Mouse (Mus musculus) midbrain, postnatal 0 days (tissue): Measurements from ENCODE around the gene Trappc3. TPM values are rescaled to one million over a fixed set of nuclear protein-coding genes. Genes with fewer than 3 reads are reported as not detected.
A peak's percentile ranks its signal among the peaks of the same experiment; 100 is the strongest.

Source experiments
- ATAC-seq: fragments of 200-750 bp; cut with Nextera tagmentation; 2 replicates; pipeline ENCODE4 v1.8.0; 2017; ENCODE audit warnings: moderate number of reproducible peaks, mild to moderate bottlenecking, moderate TSS enrichment, moderate library complexity; ENCODE audit not compliant: low FRiP score
- DNase-seq: peaks from one replicate; pipeline ENCODE4 v3.0.0-alpha.2; 2015; ENCODE audit warnings: low spot score
- H3K27ac ChIP-seq: fragments of 300-500 bp; sonication (generic); 2 replicates; pipeline ENCODE4 v1.5.1; 2014; ENCODE audit warnings: low read depth, mild to moderate bottlenecking, low read length, mixed read lengths
- H3K27me3 ChIP-seq: fragments of 300-500 bp; sonication (generic); 2 replicates; pipeline ENCODE4 v1.6.1; 2014; ENCODE audit warnings: low read length, control low read depth, mixed read lengths; ENCODE audit not compliant: insufficient read depth
- H3K36me3 ChIP-seq: fragments of 300-500 bp; sonication (generic); 2 replicates; pipeline ENCODE4 v1.6.1; 2014; ENCODE audit warnings: low read length, control low read depth, mixed read lengths; ENCODE audit not compliant: insufficient read depth
- H3K4me1 ChIP-seq: fragments of 300-500 bp; sonication (generic); 2 replicates; pipeline ENCODE4 v1.6.1; 2014; ENCODE audit warnings: mild to moderate bottlenecking, control low read depth, antibody characterized with exemption, low read length, mixed read lengths; ENCODE audit not compliant: insufficient read depth
- H3K4me2 ChIP-seq: fragments of 300-500 bp; sonication (generic); 2 replicates; pipeline ENCODE4 v1.6.1; 2014; ENCODE audit warnings: low read depth, mild to moderate bottlenecking, low read length, mixed read lengths; ENCODE audit not compliant: poor library complexity, severe bottlenecking
- H3K4me3 ChIP-seq: fragments of 300-500 bp; sonication (generic); 2 replicates; pipeline ENCODE4 v1.5.1; 2014; ENCODE audit warnings: low read depth, mild to moderate bottlenecking, low read length, moderate library complexity
- H3K9ac ChIP-seq: fragments of 300-500 bp; sonication (generic); replicated peaks from 2 replicates; pipeline ENCODE4 v1.6.1; 2014; ENCODE audit warnings: mild to moderate bottlenecking, low read length, moderate library complexity, mixed read lengths; ENCODE audit not compliant: poor library complexity, severe bottlenecking
- H3K9me3 ChIP-seq: fragments of 300-500 bp; sonication (generic); 2 replicates; pipeline ENCODE4 v1.6.1; 2016; ENCODE audit warnings: low read length, control low read depth
- CTCF ChIP-seq: IDR thresholded peaks from 2 replicates; pipeline ENCODE4 v1.5.1; 2016; ENCODE audit warnings: antibody characterized with exemption, mild to moderate bottlenecking
- WGBS: fragments of 180-500 bp; shearing (Covaris S2); extraction: QIAGEN DNeasy Blood & Tissue Kit; methylation state at CpG from one replicate; pipeline ENCODE4 v1.1.7; 2014; 5-methylcytosine and 5-hydroxymethylcytosine counted together
- polyA plus RNA-seq: library from polyadenylated mRNA; unstranded; fragments of >200 nt; fragmentation: Nextera tagmentation; extraction: Ambion mirVana; gene quantifications from 2 replicates; pipeline ENCODE4 v1.2.1, GENCODE M21; 2015
- total RNA-seq: library from RNA; depleted of rRNA; stranded (reverse); fragments of >200 nt; gene quantifications from 2 replicates; pipeline ENCODE4 v1.2.3, GENCODE M21; 2014

Trappc3 gene
- total and polyA plus RNA-seq, 2 experiments from 2014 or later: 121 to 186 TPM

- peak overlapping the region; percentile 99; the same call in 1 of the 2 replicates for H3K4me3 ChIP-seq
- 63% methylated on average over 14 of the region's 14 CpGs for WGBS
- H3K36me3 ChIP-seq: no peaks in the 10 kb centered on the region
- peak overlapping the region; percentile 94 for H3K4me2 ChIP-seq
- no peaks in the 10 kb centered on the region for H3K27me3 ChIP-seq
- H3K9me3 ChIP-seq: no peaks in the 10 kb centered on the region
- peaks cover 32% of the 10 kb centered on the region for H3K4me1 ChIP-seq
- ATAC-seq: no peak
- no peak for TF ChIP-seq CTCF
- DNase-seq: no peak
- peak overlapping the region; percentile 100; the same call in 1 of the 2 replicates for H3K9ac ChIP-seq
- peak overlapping the region; percentile 12; the same call in 1 of the 2 replicates for H3K27ac ChIP-seq
These were observed 8.4 kb upstream of the Trappc3 start for GRCm38 (mm10) chr4:126253637-126254272.

- peak overlapping the region; percentile 96 for H3K27ac ChIP-seq
- no peak for TF ChIP-seq CTCF
- H3K4me3 ChIP-seq: peak overlapping the region; percentile 99
These were observed 7.6 kb upstream of the Trappc3 start for GRCm38 (mm10) chr4:126254315-126255112.

GRCm38 (mm10) chr4:126255113-126256001, 6.8 kb upstream of the Trappc3 start:
- WGBS: under 1% methylated on average over 35 of the region's 50 CpGs
- H3K4me3 ChIP-seq: peak overlapping the region; percentile 99
- peaks cover 32% of the 10 kb centered on the region for H3K4me1 ChIP-seq
- H3K4me2 ChIP-seq: peak overlapping the region; percentile 94
- peak; percentile 8; the same call in 1 of the 2 replicates for ATAC-seq
- peak overlapping the region; percentile 100 for H3K9ac ChIP-seq
- no peaks in the 10 kb centered on the region for H3K9me3 ChIP-seq
- H3K27me3 ChIP-seq: no peaks in the 10 kb centered on the region
- no peak for TF ChIP-seq CTCF
- H3K27ac ChIP-seq: peak overlapping the region; percentile 96
- H3K36me3 ChIP-seq: no peaks in the 10 kb centered on the region
- DNase-seq: peak; percentile 64

More at GRCm38 (mm10) chr4:126254315-126255112, 7.6 kb upstream of the Trappc3 start:
- peak overlapping the region; percentile 94 for H3K4me2 ChIP-seq
- no peaks in the 10 kb centered on the region for H3K9me3 ChIP-seq
- DNase-seq (peak; percentile 72), ATAC-seq (peak; percentile 10; the same call in 1 of the 2 replicates)
- 13% methylated on average over 9 of the region's 9 CpGs for WGBS
- H3K4me1 ChIP-seq: peaks cover 32% of the 10 kb centered on the region
- H3K36me3 ChIP-seq: no peaks in the 10 kb centered on the region
- peak overlapping the region; percentile 100 for H3K9ac ChIP-seq
- no peaks in the 10 kb centered on the region for H3K27me3 ChIP-seq

- peak; percentile 82 for ATAC-seq
- peaks cover 29% of the 10 kb centered on the region for H3K4me1 ChIP-seq
These were observed 5.9 kb upstream of the Trappc3 start, which contains the start of gene Map7d1 for GRCm38 (mm10) chr4:126256131-126256791. Map7d1 (minus strand) TSS chr4:126256343.

More at GRCm38 (mm10) chr4:126256131-126256791, 5.9 kb upstream of the Trappc3 start, which contains the start of gene Map7d1:
- H3K4me2 ChIP-seq: peak within 1 kb of the TSS; percentile 94
- H3K9me3 ChIP-seq: no peaks in the 10 kb centered on the region
- peak; percentile 86 for DNase-seq
- H3K36me3 ChIP-seq: no peaks in the 10 kb centered on the region
- peak within 1 kb of the TSS; percentile 96 for H3K27ac ChIP-seq
- peak within 1 kb of the TSS; percentile 99 for H3K4me3 ChIP-seq
- H3K9ac ChIP-seq: peak within 1 kb of the TSS; percentile 100
- TF ChIP-seq CTCF: peak; percentile 35
- H3K27me3 ChIP-seq: no peaks in the 10 kb centered on the region
- WGBS: under 1% methylated on average over 55 of the region's 59 CpGs
